Mouse (Mus musculus) bone marrow macrophage, adult 2 months (primary cell): ENCODE measurements around the gene Slc38a7. TPM values are rescaled to one million over a fixed set of nuclear protein-coding genes. Genes with fewer than 3 reads are reported as not detected.

Source experiments
- H3K27ac ChIP-seq: 2 replicates; pipeline ENCODE4 v1.5.1; 2012; ENCODE audit warnings: low read depth, low read length; ENCODE audit not compliant: insufficient read depth
- H3K4me1 ChIP-seq: 2 replicates; pipeline ENCODE4 v1.6.1; 2012; ENCODE audit warnings: low read length; ENCODE audit not compliant: control insufficient read depth, insufficient read depth
- H3K4me3 ChIP-seq: 2 replicates; pipeline ENCODE4 v1.5.1; 2012; ENCODE audit warnings: mild to moderate bottlenecking, low read length, moderate library complexity; ENCODE audit not compliant: insufficient read depth
- CTCF ChIP-seq: IDR thresholded peaks from 2 replicates; pipeline ENCODE4 v1.5.1; 2012; ENCODE audit warnings: low read depth, mild to moderate bottlenecking, low read length, moderate library complexity
- POLR2A ChIP-seq: IDR thresholded peaks from 2 replicates; pipeline ENCODE4 v1.6.1; 2012; ENCODE audit warnings: mild to moderate bottlenecking, low read depth, low read length, borderline replicate concordance
- polyA plus RNA-seq: library from polyadenylated mRNA; stranded (reverse); fragments of >200 nt; gene quantifications from 2 replicates; pipeline ENCODE4 v1.2.4, GENCODE M21; 2012; ENCODE audit not compliant: missing spikeins, insufficient read depth, insufficient read length

Slc38a7 gene
- polyA plus RNA-seq, 1 experiment, result 36.4 TPM

DNA sequence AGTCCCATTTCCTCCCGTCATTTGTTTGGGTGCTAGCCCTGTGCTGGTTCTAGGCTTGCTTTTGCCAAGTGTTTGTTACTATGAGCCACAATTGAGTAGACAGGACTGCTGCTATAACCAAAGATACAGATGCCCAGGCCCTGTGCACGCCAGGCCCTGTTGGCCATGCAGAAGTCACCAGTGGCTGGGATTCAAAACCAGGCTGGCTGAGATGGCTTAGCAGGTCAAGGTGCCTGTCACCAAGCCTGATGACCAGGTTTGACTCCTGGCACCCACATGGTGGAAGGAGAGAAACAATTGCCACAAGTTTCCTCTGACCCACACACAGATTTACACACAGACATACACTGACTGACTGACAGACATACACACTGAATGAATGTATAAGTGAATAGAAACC is 3.0 kb downstream of the Slc38a7 start:
- no peak overlapping the region for H3K4me3 ChIP-seq
- no peak overlapping the region for H3K27ac ChIP-seq
- TF ChIP-seq POLR2A (no peak), CTCF (no peak)
- peaks cover 16% of the 10 kb centered on the region for H3K4me1 ChIP-seq

GRCm38 (mm10) chr8:95848734-95849464 is 4.4 kb downstream of the Slc38a7 start:
- Histone ChIP-seq H3K4me1 (peaks cover 16% of the 10 kb centered on the region), H3K27ac (no peak overlapping the region), H3K4me3 (no peak overlapping the region)
- no peak for TF ChIP-seq POLR2A

- Histone ChIP-seq H3K27ac (no peak overlapping the region), H3K4me3 (no peak overlapping the region), H3K4me1 (peaks cover 13% of the 10 kb centered on the region)
- TF ChIP-seq POLR2A (no peak), CTCF (no peak)
These were observed 5.2 kb downstream of the Slc38a7 start for GRCm38 (mm10) chr8:95848061-95848551.

DNA sequence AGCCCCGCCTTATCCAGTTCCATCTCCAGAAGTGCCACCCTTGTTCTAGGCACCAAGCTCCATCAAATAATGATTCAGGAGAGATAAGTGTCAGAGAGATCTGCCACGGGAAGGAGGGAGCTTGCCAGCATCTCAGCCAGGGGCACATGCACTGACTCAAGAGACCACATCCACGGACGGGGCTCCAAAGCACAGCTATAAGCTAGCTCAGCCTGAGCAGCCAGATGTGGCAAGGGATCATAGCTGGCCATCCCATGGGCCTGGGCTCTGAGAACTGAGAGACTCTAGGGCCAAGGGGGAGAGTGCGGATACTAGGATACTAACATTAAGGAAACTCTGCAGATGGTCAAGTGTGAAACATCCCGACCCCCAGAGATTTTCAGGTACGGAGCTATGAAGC is 8.3 kb downstream of the Slc38a7 start:
- no peak overlapping the region for H3K27ac ChIP-seq
- H3K4me1 ChIP-seq, result no peaks in the 10 kb centered on the region
- H3K4me3 ChIP-seq, result no peak overlapping the region
- TF ChIP-seq CTCF (no peak), POLR2A (no peak)

GRCm38 (mm10) chr8:95843968-95844367 is 9.4 kb downstream of the Slc38a7 start:
- Histone ChIP-seq H3K4me1 (no peaks in the 10 kb centered on the region), H3K27ac (no peak overlapping the region), H3K4me3 (no peak overlapping the region)
- TF ChIP-seq POLR2A (no peak), CTCF (no peak)

DNA sequence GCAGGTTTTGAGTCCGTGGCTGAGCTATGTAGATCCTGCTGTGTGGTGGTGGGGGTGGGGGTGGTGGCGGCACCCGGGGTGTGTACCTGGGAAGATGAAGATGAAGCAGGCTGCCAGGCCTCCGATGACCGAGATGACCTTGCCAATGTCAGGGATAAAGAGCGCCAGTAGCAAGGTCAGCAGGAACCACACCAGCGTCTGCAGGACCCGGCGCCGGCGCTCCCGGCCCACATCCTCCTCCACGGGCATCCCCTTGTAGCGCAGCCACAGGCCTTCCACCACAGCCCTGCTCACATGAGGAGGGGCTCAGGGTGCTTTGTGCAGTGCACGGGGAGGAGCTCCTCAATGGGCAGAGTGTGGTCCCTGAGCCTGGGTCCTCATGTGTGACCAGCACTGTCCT is 11.9 kb downstream of the Slc38a7 start:
- no peak for TF ChIP-seq POLR2A
- no peak for TF ChIP-seq CTCF
- no peak overlapping the region for H3K27ac ChIP-seq
- no peak overlapping the region for H3K4me3 ChIP-seq
- no peaks in the 10 kb centered on the region for H3K4me1 ChIP-seq

DNA sequence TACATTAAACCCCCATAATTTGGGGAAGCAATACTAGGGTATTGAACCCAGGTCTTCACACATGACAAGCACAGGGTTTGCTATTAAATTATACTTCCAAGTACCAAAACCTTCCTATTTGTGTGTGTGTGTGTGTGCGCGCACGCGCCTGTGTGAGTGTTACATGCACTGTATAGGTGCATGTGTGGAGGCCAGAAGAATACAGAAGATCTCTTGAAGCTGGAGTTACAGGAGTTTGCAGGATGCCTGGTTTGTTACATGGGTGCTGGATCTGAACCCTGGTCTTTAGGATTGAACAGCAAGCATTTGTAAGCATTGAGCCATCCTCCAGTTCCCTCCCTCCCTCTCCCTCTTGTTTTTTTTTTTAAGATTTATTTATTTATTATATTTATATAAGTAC is 14.1 kb downstream of the Slc38a7 start:
- Histone ChIP-seq H3K4me1 (no peaks in the 10 kb centered on the region), H3K4me3 (no peak overlapping the region), H3K27ac (no peak overlapping the region)
- TF ChIP-seq POLR2A (no peak), CTCF (no peak)

DNA sequence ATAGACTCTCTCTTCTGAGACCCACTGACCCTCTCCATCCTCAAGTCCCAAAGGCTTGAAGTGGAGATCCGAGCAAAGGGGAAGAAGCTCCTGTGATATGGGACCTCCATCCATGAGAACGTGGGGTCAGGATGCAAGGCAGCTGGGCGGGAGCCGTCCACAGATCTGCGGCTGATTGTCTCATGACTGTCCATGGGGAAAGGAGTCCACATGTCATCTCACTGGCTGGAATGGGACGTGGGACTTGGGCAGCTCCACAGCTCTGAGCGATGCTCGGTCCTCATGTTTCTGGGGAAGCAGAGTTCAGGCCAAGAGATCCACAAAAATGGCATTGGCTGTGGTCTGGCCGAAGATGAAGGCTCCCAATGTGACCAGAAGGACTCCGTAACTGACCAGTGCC is 16.1 kb downstream of the Slc38a7 start:
- Histone ChIP-seq H3K4me1 (peaks cover 3% of the 10 kb centered on the region; the same call in 1 of the 2 replicates), H3K27ac (no peak overlapping the region)
- TF ChIP-seq CTCF, result no peak
- no peak for TF ChIP-seq POLR2A

GRCm38 (mm10) chr8:95835891-95836290 is 17.4 kb downstream of the Slc38a7 start:
- TF ChIP-seq POLR2A (no peak), CTCF (no peak)
- H3K27ac ChIP-seq, result no peak overlapping the region
- peaks cover 3% of the 10 kb centered on the region; the same call in 1 of the 2 replicates for H3K4me1 ChIP-seq
- no peak overlapping the region for H3K4me3 ChIP-seq

More for the DNA sequence above, 16.1 kb downstream of the Slc38a7 start:
- H3K4me3 ChIP-seq, result no peak overlapping the region

- Histone ChIP-seq H3K4me3 (no peak overlapping the region), H3K27ac (no peak overlapping the region), H3K4me1 (peaks cover 3% of the 10 kb centered on the region; the same call in 1 of the 2 replicates)
- TF ChIP-seq POLR2A (no peak), CTCF (no peak)
These were observed 19.8 kb downstream of the Slc38a7 start for GRCm38 (mm10) chr8:95833435-95833984.

DNA sequence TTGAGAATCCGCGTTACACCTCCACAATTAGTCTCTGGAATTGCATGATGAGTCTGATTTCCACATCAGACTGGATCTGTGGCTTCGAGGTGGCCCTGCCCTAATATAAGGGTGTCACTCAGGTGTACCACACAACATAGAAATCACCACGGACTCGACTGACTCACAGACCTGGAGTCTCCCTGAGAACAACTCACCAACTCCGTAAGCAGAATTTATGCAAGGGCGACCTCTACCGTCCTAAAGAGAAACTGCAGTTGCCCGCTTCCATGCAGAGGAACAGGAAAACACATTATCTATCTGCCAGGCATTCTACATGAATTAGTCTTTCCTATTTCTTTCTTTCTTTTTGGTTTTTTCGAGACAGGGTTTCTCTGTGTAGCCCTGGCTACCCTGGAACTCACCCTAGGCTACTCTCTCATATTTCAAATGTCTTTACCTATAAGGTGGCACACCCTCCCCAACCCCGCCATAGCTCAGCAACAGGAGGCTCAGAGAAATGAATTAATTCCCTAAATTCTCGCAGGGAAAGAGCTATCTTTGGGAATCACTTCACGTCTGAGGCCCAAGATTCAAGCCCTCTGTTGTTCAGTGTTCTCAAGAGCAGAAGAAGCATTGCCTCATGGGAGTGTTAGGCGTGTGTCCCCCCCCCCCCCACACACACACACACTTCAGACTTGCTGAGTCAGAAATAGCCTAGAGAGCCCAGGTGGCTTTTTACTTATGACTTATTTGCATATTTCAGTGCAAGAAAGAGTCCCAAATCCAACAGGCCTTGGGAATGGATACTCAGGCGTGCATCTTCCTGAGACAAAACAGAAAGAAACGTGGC is 20.5 kb downstream of the Slc38a7 start:
- TF ChIP-seq CTCF, result peak; percentile 29; the same call in 1 of the 2 replicates
- no peak for TF ChIP-seq POLR2A
- no peak overlapping the region for H3K27ac ChIP-seq
- no peak overlapping the region for H3K4me3 ChIP-seq
- H3K4me1 ChIP-seq, result peaks cover 3% of the 10 kb centered on the region; the same call in 1 of the 2 replicates
